Mouse (Mus musculus) heart, embryonic 15.5 days (tissue): ENCODE results near the gene Spock2. TPM values are rescaled to one million over a fixed set of nuclear protein-coding genes. Genes with fewer than 3 reads are reported as not detected.

Experiments
- ATAC-seq: fragments of 200-750 bp; cut with Nextera tagmentation; replicated peaks from 2 replicates; pipeline ENCODE4 v1.8.0; 2017; ENCODE audit warnings: low read depth, moderate TSS enrichment; ENCODE audit not compliant: insufficient number of reproducible peaks, insufficient read depth, low FRiP score
- H3K27ac ChIP-seq: fragments of 300-500 bp; sonication (generic); 2 replicates; pipeline ENCODE4 v1.5.1; 2015; ENCODE audit warnings: mild to moderate bottlenecking, inconsistent platforms
- H3K27me3 ChIP-seq: fragments of 300-500 bp; sonication (generic); 2 replicates; pipeline ENCODE4 v1.6.1; 2015; ENCODE audit warnings: inconsistent platforms
- H3K36me3 ChIP-seq: fragments of 300-500 bp; sonication (generic); 2 replicates; pipeline ENCODE4 v1.6.1; 2015; ENCODE audit warnings: mild to moderate bottlenecking, inconsistent platforms
- H3K4me1 ChIP-seq: fragments of 300-500 bp; sonication (generic); replicated peaks from 2 replicates; pipeline ENCODE4 v1.6.1; 2015; ENCODE audit warnings: inconsistent platforms
- H3K4me2 ChIP-seq: fragments of 300-500 bp; sonication (generic); 2 replicates; pipeline ENCODE4 v1.6.1; 2015; ENCODE audit warnings: inconsistent platforms, mild to moderate bottlenecking, moderate library complexity
- H3K4me3 ChIP-seq: fragments of 300-500 bp; sonication (generic); 2 replicates; pipeline ENCODE4 v1.5.1; 2015; ENCODE audit warnings: mild to moderate bottlenecking, inconsistent platforms
- H3K9ac ChIP-seq: fragments of 300-500 bp; sonication (generic); 2 replicates; pipeline ENCODE4 v1.6.1; 2015; ENCODE audit warnings: mild to moderate bottlenecking, inconsistent platforms
- H3K9me3 ChIP-seq: fragments of 300-500 bp; sonication (generic); replicated peaks from 2 replicates; pipeline ENCODE4 v1.6.1; 2016; ENCODE audit warnings: inconsistent platforms
- WGBS: fragments of 180-500 bp; shearing (Covaris S2); methylation state at CpG from one replicate; pipeline ENCODE4 v1.1.7; 2015; ENCODE audit warnings: mixed read lengths; 5-methylcytosine and 5-hydroxymethylcytosine counted together
- polyA plus RNA-seq: library from polyadenylated mRNA; unstranded; fragments of >200 nt; fragmentation: Nextera tagmentation; extraction: Ambion mirVana; gene quantifications from 2 replicates; pipeline ENCODE4 v1.2.1, GENCODE M21; 2015

Spock2 gene
- 3.8 and 8.8 TPM in 2 replicates for polyA plus RNA-seq

DNA sequence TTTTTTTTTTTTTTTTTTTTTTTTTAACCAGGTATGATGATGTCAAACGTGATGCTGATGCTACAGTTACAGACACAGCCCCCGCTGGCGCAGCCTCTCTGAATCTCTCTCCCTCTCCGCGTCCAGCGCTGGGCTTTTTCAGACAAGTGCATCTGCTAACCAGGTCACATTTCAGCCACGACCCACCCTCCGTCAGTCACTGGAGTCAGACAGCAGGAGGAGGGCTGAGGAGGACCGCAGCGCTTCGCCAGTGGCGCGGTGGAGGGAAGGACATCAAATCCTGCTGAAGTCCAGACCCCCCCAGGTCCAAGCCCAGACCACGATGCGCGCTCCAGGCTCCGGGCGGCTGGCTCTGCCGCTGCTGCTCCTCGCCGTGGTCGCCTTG lies at the start of gene Spock2:
Gene Spock2 (plus strand): TSS at position 74 of the 385 bp plus-strand sequence.
- 0 out of 2 replicates have a peak within 1 kb of the TSS, but pooled peaks have one; percentile 3 for H3K27ac ChIP-seq
- H3K4me1 ChIP-seq: peaks cover 23% of the 10 kb centered on the region
- no peaks in the 10 kb centered on the region for H3K9me3 ChIP-seq
- H3K9ac ChIP-seq: peak within 1 kb of the TSS; percentile 54
- peak; percentile 33; the same call in 1 of the 2 replicates for ATAC-seq
- peaks cover 78% of the 10 kb centered on the region for H3K27me3 ChIP-seq
- H3K4me3 ChIP-seq: peak within 1 kb of the TSS; percentile 65
- 1% methylated on average over 22 of the region's 22 CpGs for WGBS
- no peaks in the 10 kb centered on the region for H3K36me3 ChIP-seq
- peak within 1 kb of the TSS; percentile 98 for H3K4me2 ChIP-seq

DNA sequence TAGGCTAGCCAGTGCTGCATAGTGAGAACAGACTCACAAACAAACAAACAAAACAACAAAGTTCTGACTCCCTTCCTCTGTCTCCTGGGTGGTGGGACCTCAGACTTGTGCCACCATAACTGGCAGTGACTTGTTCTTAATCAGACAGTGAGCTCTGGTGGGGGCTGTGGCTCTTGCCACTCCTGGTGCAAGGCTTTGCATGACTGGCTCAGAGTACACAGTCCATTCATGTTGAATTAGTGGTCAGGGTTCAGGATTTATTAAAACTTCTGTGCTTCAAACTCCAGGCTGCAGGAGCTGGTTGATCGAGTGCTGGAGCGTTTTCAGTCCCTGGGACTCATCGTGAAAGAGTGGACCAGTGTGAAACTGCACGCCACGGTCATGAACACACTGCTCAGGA lies 43.8 kb upstream of the Spock2 start:
- Histone ChIP-seq H3K4me2 (no peak overlapping the region), H3K27me3 (no peaks in the 10 kb centered on the region), H3K4me3 (no peak overlapping the region), H3K9ac (no peak overlapping the region), H3K4me1 (peaks cover 9% of the 10 kb centered on the region; the same call in 1 of the 2 replicates), H3K9me3 (peaks cover 7% of the 10 kb centered on the region), H3K27ac (no peak overlapping the region), H3K36me3 (peaks cover 9% of the 10 kb centered on the region; the same call in 1 of the 2 replicates)
- WGBS: 84% methylated on average over 5 of the region's 5 CpGs
- ATAC-seq: no peak

GRCm38 (mm10) chr10:60062931-60063330 lies 43.1 kb upstream of the Spock2 start:
- Histone ChIP-seq H3K4me1 (peaks cover 9% of the 10 kb centered on the region; the same call in 1 of the 2 replicates), H3K27me3 (no peaks in the 10 kb centered on the region), H3K4me3 (no peak overlapping the region), H3K36me3 (peaks cover 4% of the 10 kb centered on the region; the same call in 1 of the 2 replicates), H3K4me2 (no peak overlapping the region), H3K9me3 (0 out of 2 replicates have a peak, but pooled peaks cover under 1% of the 10 kb centered on the region), H3K9ac (no peak overlapping the region), H3K27ac (no peak overlapping the region)
- no peak for ATAC-seq
- WGBS: 49% methylated on average over 5 of the region's 5 CpGs

DNA sequence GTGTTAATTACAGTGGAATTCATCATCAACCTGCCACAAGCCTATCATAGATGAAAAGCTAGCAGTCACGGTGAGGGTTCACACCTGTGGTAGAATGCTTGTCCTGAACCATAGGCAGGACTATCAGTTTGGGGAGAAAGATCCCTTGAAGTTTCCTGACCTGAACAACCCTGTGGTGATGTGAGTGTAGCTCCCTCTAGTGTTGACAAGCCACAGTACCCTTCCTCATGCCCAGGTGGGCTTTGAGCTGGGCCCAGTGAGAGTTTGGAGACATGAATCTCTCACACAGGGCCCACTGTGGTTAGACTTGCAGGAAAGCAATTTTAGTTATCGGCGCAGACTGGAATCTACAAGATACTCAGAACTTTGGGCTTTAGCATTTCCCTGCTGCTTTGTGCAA lies 39.5 kb upstream of the Spock2 start:
- no peaks in the 10 kb centered on the region for H3K9me3 ChIP-seq
- H3K36me3 ChIP-seq: peaks cover 4% of the 10 kb centered on the region; the same call in 1 of the 2 replicates
- H3K4me2 ChIP-seq: no peak overlapping the region
- no peak overlapping the region for H3K9ac ChIP-seq
- no peak overlapping the region for H3K27ac ChIP-seq
- H3K27me3 ChIP-seq: no peaks in the 10 kb centered on the region
- H3K4me3 ChIP-seq: no peak overlapping the region
- peaks cover 9% of the 10 kb centered on the region; the same call in 1 of the 2 replicates for H3K4me1 ChIP-seq
- ATAC-seq: no peak
- WGBS: 63% methylated on average over 3 of the region's 3 CpGs

- Histone ChIP-seq H3K36me3 (no peaks in the 10 kb centered on the region; the same call in 1 of the 2 replicates), H3K4me3 (no peak overlapping the region), H3K4me2 (no peak overlapping the region), H3K27me3 (no peaks in the 10 kb centered on the region), H3K9me3 (no peaks in the 10 kb centered on the region), H3K4me1 (peaks cover 28% of the 10 kb centered on the region), H3K27ac (no peak overlapping the region), H3K9ac (no peak overlapping the region)
- WGBS: 90% methylated on average over 1 of the region's 1 CpGs
- no peak for ATAC-seq
Observed at GRCm38 (mm10) chr10:60075159-60075558, 30.9 kb upstream of the Spock2 start.

DNA sequence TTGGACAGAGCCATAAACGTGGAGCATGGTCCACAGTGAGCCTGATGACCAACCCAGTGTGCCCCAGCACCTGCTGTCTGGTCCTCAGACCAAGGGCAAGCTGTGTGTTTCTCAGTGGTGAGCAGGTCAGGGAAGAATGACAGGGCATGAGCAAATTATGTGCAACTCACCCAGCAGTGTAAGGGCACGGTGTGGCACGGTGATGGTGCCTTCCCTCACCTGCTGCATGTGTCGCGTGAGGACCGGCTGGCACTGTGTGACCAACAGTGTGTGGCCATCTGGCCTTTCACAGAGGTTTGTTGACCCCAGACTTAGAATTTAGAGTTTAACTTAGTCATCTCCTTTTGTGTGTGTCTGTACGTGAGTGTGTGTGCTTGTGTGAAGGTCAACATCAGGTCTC lies 28.8 kb upstream of the Spock2 start:
- Histone ChIP-seq H3K27ac (no peak overlapping the region), H3K36me3 (no peaks in the 10 kb centered on the region; the same call in 1 of the 2 replicates), H3K27me3 (no peaks in the 10 kb centered on the region), H3K9me3 (no peaks in the 10 kb centered on the region), H3K9ac (no peak overlapping the region), H3K4me1 (peaks cover 49% of the 10 kb centered on the region), H3K4me3 (no peak overlapping the region), H3K4me2 (no peak overlapping the region)
- no peak for ATAC-seq
- 88% methylated on average over 7 of the region's 7 CpGs for WGBS

GRCm38 (mm10) chr10:60077736-60078560 lies 28.1 kb upstream of the Spock2 start:
- peaks cover 55% of the 10 kb centered on the region for H3K4me1 ChIP-seq

DNA sequence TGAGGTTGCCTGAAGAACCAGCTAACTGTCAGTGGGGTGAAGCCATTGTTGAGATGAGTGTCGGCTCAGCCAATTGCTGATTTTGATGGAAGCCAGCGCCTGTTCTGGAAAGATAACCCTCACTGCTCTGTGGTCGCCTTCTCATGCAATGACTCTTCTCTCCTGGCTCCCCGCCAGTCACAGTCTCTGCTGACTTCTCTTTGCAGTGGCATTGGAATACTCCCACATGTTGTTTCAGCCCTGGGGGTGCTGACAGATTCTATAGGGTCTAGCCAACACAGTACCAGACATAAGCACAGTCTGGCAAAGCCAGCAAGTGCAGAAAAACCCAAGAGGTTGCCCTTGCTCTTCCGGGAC lies 27.5 kb upstream of the Spock2 start:
- Histone ChIP-seq H3K4me1 (peaks cover 56% of the 10 kb centered on the region), H3K36me3 (no peaks in the 10 kb centered on the region), H3K4me3 (no peak overlapping the region), H3K4me2 (peak overlapping the region; percentile 43), H3K27ac (peak overlapping the region; percentile 84), H3K9me3 (no peaks in the 10 kb centered on the region), H3K9ac (no peak overlapping the region), H3K27me3 (no peaks in the 10 kb centered on the region)
- 6% methylated on average over 5 of the region's 5 CpGs for WGBS
- peak; percentile 80 for ATAC-seq

More at GRCm38 (mm10) chr10:60077736-60078560, 28.1 kb upstream of the Spock2 start:
- H3K9me3 ChIP-seq: no peaks in the 10 kb centered on the region
- H3K27me3 ChIP-seq: no peaks in the 10 kb centered on the region
- 43% methylated on average over 18 of the region's 18 CpGs for WGBS
- no peaks in the 10 kb centered on the region; the same call in 1 of the 2 replicates for H3K36me3 ChIP-seq
- H3K27ac ChIP-seq: peak overlapping the region; percentile 84
- peak overlapping the region; percentile 43 for H3K4me2 ChIP-seq
- ATAC-seq: 0 out of 2 replicates have a peak, but pooled peaks have one; percentile 3
- no peak overlapping the region for H3K4me3 ChIP-seq
- no peak overlapping the region for H3K9ac ChIP-seq

DNA sequence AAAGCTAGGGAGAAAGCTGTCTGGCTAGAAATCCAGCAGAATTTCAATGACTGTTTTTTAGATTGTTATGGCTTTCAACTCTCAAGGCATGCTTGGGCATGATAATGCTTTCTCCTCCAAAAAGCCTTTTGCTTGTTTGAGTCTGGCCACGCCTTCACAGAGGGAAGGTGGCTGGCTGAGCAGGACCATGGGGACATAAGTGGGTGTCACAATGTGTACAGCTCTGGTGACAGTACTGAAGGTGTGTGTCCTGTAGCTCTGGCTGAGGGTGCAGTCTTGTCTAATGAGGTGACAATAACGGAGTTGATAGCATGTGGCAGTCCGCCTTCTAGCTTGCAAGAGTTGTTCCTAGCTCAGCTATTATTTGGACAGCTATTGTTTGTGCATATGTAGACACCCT lies 25.8 kb upstream of the Spock2 start:
- no peaks in the 10 kb centered on the region for H3K36me3 ChIP-seq
- no peak overlapping the region for H3K4me3 ChIP-seq
- H3K4me1 ChIP-seq: peaks cover 58% of the 10 kb centered on the region
- 44% methylated on average over 3 of the region's 3 CpGs for WGBS
- H3K27me3 ChIP-seq: no peaks in the 10 kb centered on the region
- H3K4me2 ChIP-seq: peak overlapping the region; percentile 21; the same call in 1 of the 2 replicates
- H3K9me3 ChIP-seq: no peaks in the 10 kb centered on the region
- peak; percentile 63; the same call in 1 of the 2 replicates for ATAC-seq
- no peak overlapping the region for H3K9ac ChIP-seq
- H3K27ac ChIP-seq: peak overlapping the region; percentile 84

- H3K36me3 ChIP-seq: no peaks in the 10 kb centered on the region
- H3K9me3 ChIP-seq: no peaks in the 10 kb centered on the region
- 19% methylated on average over 5 of the region's 5 CpGs for WGBS
- H3K4me1 ChIP-seq: peaks cover 60% of the 10 kb centered on the region
- no peaks in the 10 kb centered on the region for H3K27me3 ChIP-seq
- no peak overlapping the region for H3K4me3 ChIP-seq
- ATAC-seq: no peak
- H3K4me2 ChIP-seq: peak overlapping the region; percentile 21; the same call in 1 of the 2 replicates
- no peak overlapping the region for H3K9ac ChIP-seq
- peak overlapping the region; percentile 84 for H3K27ac ChIP-seq
Observed at GRCm38 (mm10) chr10:60080601-60080981, 25.4 kb upstream of the Spock2 start.

- no peaks in the 10 kb centered on the region for H3K27me3 ChIP-seq
- peak overlapping the region; percentile 21; the same call in 1 of the 2 replicates for H3K4me2 ChIP-seq
- WGBS: 37% methylated on average over 21 of the region's 21 CpGs
- peaks cover 65% of the 10 kb centered on the region for H3K4me1 ChIP-seq
- no peaks in the 10 kb centered on the region for H3K36me3 ChIP-seq
- H3K4me3 ChIP-seq: no peak overlapping the region
- H3K27ac ChIP-seq: peak overlapping the region; percentile 84
- ATAC-seq: peak; percentile 12; the same call in 1 of the 2 replicates
- H3K9me3 ChIP-seq: no peaks in the 10 kb centered on the region
- no peak overlapping the region for H3K9ac ChIP-seq
Observed at GRCm38 (mm10) chr10:60080982-60081825, 24.8 kb upstream of the Spock2 start.
